Mouse (Mus musculus) brain, embryonic 14.5 days (tissue): ENCODE results near the gene Rab11fip4.

Experiments
- CTCF ChIP-seq: fragments of 200-500 bp; IDR thresholded peaks from 2 replicates; pipeline ENCODE4 v1.5.1; 2012; ENCODE audit warnings: inconsistent platforms, mild to moderate bottlenecking, moderate library complexity, borderline replicate concordance; ENCODE audit not compliant: insufficient read depth, insufficient read length; ENCODE audit errors: extremely low read depth
- POLR2A ChIP-seq: fragments of 200-500 bp; IDR thresholded peaks from 2 replicates; pipeline ENCODE4 v1.6.1; 2012; ENCODE audit warnings: mild to moderate bottlenecking, inconsistent platforms, borderline replicate concordance; ENCODE audit not compliant: poor library complexity, insufficient read depth, insufficient read length, severe bottlenecking; ENCODE audit errors: extremely low read depth

GRCm38 (mm10) chr11:79740740-79741512 lies 149.9 kb downstream of the Rab11fip4 start:
- TF ChIP-seq CTCF (no peak), POLR2A (no peak)
